Mouse (Mus musculus): ENCODE data around the gene Denr.

Gene Denr

GRCm38 (mm10) chr5:123907631-123907977 is 629 bp downstream of the Denr start:
- no peak for DNase-seq (ENCODE audit: low spot score)

DNA sequence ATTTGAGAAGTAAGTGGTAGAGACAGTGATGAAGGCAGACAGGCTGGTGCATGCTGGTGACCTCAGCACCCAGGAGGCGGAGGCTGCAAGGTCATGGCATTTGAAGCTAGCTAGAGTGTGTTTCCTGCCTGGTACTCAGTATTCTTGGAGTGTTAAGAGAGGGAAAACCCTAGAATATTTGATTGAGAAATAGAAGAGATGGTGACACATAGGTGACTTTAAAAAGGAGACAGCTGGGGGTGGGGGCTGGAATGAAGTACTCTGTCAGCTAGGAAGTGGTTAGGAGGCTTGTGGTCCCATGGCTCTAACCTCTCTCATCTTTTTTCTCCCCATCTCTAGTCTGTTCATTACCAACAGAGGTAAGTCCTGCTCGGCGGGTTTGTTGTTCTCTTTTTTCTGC is 7.9 kb downstream of the Denr start:
- no peak for DNase-seq (ENCODE audit: low spot score)

DNA sequence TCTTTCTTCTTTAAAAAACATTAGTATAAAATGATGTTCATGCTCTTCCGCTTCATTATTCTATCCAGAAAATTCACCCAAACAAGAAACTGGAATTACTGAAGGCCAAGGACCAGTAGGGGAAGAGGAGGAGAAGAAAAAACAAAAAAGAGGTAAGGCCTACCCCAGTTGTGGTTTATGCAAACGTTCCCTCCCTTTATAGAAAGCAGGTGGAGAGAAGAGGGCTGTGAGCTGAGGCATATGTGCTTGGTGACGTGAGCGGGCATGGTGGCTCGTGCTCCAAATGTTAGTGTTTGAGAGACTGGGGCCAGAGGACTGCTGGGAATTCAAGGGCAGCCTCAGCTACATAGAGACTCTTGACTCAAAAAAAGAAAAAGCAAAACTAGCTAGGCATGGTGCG is 15.1 kb downstream of the Denr start:
- DNase-seq (ENCODE audit: low spot score), result no peak

GRCm38 (mm10) chr5:123927118-123927517 is 20.1 kb downstream of the Denr start, which contains the start of gene Gm43518:
Gene Gm43518, plus strand, starts transcription at chr5:123927418.
- DNase-seq (ENCODE audit: low spot score), result no peak

DNA sequence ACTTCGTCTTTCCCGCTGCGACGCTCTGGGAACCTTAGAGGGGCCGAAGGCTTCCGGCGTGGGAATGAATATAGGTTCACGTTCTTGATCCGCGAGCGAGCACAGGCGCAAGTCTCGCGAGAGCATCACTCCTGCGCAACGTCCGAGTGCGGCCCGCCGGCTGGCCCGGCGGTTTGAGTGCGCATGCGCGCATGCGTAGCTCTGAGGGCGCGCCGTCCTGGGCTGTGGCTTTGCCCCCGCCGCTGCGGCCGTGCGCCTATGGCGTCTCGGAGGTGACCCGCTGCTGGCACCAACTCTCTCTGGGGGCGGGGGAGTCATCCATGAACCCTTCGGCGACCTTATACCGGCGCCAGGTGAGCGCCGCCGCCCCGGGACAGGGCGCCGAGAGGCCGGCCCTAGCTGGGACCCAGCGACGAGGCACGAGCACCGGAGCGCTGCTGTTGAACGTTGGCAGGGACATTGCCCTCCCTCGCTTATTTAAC is 23.6 kb downstream of the Denr start, which contains the start of gene Ccdc62:
Ccdc62 (plus strand) TSS at position 172 of the 482 bp plus-strand sequence.
- peak; percentile 91 for DNase-seq (ENCODE audit: low spot score)

GRCm38 (mm10) chr5:123931131-123931530 is 24.2 kb downstream of the Denr start:
- DNase-seq (ENCODE audit: low spot score), result no peak

- DNase-seq (ENCODE audit: low spot score), result no peak
Measured at GRCm38 (mm10) chr5:123932927-123933326, 26.0 kb downstream of the Denr start.

- no peak for DNase-seq (ENCODE audit: low spot score)
Measured at GRCm38 (mm10) chr5:123933556-123933955, 26.6 kb downstream of the Denr start.

GRCm38 (mm10) chr5:123933957-123934591 is 27.1 kb downstream of the Denr start:
- no peak for DNase-seq (ENCODE audit: low spot score)

DNA sequence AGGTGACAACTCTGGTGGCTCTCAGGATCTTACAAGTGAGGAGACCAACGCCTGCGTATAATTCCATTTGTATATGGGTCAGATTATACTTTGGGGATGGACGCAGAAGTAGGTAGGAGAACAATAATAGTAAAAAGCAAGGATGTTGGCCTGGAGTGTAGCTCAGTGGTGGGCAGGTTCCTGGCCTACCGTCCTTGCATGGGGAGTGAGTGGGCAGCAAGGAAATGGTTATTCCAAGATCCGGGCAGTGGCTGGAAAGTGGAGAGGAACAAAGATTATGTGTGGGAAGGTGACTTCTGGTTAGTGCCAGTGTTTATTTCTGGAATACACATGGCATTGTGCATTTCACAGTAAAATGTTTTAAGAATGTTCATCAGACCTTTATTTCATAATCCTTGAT is 29.0 kb downstream of the Denr start:
- DNase-seq (ENCODE audit: low spot score), result no peak

- DNase-seq (ENCODE audit: low spot score), result no peak
Measured at GRCm38 (mm10) chr5:123938479-123938878, 31.5 kb downstream of the Denr start.

DNA sequence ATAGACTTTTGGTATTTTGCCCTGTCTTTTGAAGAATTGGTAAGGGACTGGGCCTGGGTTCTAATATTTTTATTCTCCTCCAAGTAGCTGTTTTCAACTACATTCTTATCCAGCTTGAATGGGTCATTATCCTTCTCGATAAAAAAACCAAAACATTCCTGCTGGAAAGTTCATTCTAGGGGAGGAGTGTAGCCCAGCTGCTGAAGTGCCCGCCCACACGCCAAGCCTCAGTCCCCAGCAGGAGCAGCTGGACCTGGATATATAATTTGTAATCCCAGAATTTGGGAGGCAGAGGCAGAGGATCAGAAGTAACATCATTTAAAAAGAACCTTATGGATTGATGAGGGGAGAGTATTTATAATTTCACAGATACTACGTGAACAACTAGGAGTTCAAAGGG is 39.6 kb downstream of the Denr start:
- DNase-seq (ENCODE audit: low spot score), result no peak

GRCm38 (mm10) chr5:123947041-123947761 is 40.2 kb downstream of the Denr start:
- DNase-seq (ENCODE audit: low spot score), result no peak

DNA sequence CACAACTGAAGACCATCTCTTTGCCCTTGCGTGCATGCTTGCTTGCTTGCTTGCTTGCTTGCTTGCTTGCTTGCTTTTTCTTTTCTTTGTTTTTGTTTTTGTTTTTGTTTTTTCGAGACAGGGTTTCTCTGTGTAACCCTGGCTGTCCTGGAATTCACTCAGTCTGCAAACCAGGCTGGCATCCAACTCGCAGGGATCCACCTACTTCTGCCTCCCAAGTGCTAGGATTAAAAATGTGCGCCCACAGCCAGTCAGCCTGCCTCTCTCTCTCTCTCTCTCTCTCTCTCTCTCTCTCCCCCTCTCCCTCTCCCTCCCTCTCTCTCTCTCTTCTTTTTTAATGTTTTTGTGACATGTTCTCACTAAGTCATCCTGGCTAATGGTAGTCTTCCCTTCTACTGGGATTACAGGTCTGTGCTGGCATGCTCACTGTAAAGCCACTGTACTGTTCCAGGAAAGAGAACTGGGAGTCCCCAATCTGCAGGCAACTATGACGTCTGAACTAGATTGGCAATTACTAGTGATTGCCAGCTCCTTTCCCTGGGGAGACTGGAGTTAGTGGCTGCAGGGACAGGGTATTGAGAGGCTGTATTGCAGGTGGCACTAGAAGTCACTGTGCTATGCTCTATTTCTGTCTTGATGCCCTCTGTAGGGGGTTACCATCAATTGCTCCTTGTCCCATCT is 45.5 kb downstream of the Denr start:
- no peak for DNase-seq (ENCODE audit: low spot score)

GRCm38 (mm10) chr5:123957213-123957612 is 50.2 kb downstream of the Denr start:
- no peak for DNase-seq (ENCODE audit: low spot score)

- DNase-seq (ENCODE audit: low spot score), result no peak
Measured at GRCm38 (mm10) chr5:123959018-123959417, 52.0 kb downstream of the Denr start.

GRCm38 (mm10) chr5:123960129-123960528 is 53.2 kb downstream of the Denr start:
- DNase-seq (ENCODE audit: low spot score), result no peak

DNA sequence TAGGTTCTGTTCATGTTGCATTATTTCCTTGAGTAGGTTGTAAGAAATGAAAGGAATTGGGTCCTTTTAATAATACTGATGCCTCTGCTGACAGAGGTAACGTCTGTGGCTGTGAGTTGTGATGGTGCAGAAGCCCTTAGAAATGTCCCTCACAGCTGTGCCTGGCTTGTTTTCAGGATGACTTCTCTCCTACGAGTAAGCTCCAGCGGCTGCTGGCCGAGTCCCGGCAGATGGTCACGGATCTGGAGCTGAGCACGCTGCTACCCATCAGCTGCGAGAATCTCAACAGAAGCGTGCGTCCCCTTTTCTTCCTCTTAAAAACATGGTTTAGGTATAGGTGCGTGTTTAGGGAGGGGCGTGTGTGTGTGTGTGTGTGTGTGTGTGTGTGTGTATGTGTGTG is 54.1 kb downstream of the Denr start:
- no peak for DNase-seq (ENCODE audit: low spot score)

GRCm38 (mm10) chr5:123964208-123964607 is 57.2 kb downstream of the Denr start:
- no peak for DNase-seq (ENCODE audit: low spot score)

- DNase-seq (ENCODE audit: low spot score), result no peak
Measured at GRCm38 (mm10) chr5:123966759-123967158, 59.8 kb downstream of the Denr start.

GRCm38 (mm10) chr5:123968468-123968867 is 61.5 kb downstream of the Denr start:
- DNase-seq (ENCODE audit: low spot score), result no peak

DNA sequence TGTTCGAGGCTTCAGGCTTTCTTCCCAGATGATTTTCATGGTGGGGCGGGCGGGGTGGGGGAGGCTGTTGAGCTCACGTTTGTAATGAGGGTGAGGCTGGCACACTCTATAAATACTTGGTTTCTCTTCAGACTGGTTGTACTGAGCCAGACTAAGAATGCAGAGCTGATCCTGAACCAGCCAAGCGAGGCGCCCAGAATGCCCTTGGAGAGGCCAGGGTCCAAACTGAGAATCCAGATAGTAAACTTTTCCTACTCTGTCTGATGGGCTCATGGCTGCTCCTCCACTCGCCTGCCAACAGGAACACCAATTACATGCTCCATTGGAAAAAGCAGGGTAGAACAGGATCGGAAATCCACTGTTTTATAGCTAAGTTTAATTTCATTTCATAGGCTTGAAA is 62.2 kb downstream of the Denr start:
- no peak for DNase-seq (ENCODE audit: low spot score)

GRCm38 (mm10) chr5:123970576-123970975 is 63.6 kb downstream of the Denr start:
- DNase-seq (ENCODE audit: low spot score), result no peak

All from urinary bladder, postnatal 25 days (tissue).